Comparison of ENCODE assay signal across 8 mouse cellular contexts in genomic region chr5:113858971-113859370, GRCm38 (mm10). TPM values are rescaled to one million over a fixed set of nuclear protein-coding genes. Genes with fewer than 3 reads are reported as not detected.
DNase-seq lines count a peak whose midpoint lies in the region; ATAC-seq and TF ChIP-seq lines count a peak whose summit lies in the region.

No protein-coding gene starts in this region.

- no peaks in the 10 kb centered on the region for H3K9me3 ChIP-seq in midbrain, embryonic 13.5 days
- no peaks in the 10 kb centered on the region for H3K9me3 ChIP-seq in midbrain, postnatal 0 days (ENCODE audit: low read length)
- H3K9me3 ChIP-seq in heart, embryonic 15.5 days (replicated peaks) = no peaks in the 10 kb centered on the region
- H3K9me3 ChIP-seq in liver, embryonic 14.5 days (ENCODE audit: control insufficient read depth, low read length) = no peaks in the 10 kb centered on the region

- no peak for DNase-seq in midbrain, postnatal 0 days (ENCODE audit: low spot score)
- no peak for DNase-seq in liver, embryonic 14.5 days (ENCODE audit: low read depth in 3 of 3, low spot score in 3 of 3)
- DNase-seq in thymus, adult 2 months = peak; percentile 41
- no peak for DNase-seq in layer of hippocampus, adult 9-11 months
- DNase-seq in cerebellum, postnatal 25 days = no peak
- no peak for DNase-seq in gastrocnemius, postnatal 4 days (ENCODE audit: low spot score in 2 of 2)

- peaks cover 19% of the 10 kb centered on the region for H3K36me3 ChIP-seq in midbrain, embryonic 13.5 days
- H3K36me3 ChIP-seq in midbrain, postnatal 0 days (ENCODE audit: insufficient read depth, low read length) = peaks cover 12% of the 10 kb centered on the region; the same call in 1 of the 2 replicates
- H3K36me3 ChIP-seq in heart, embryonic 15.5 days = peaks cover 3% of the 10 kb centered on the region
- peaks cover 3% of the 10 kb centered on the region; the same call in 1 of the 2 replicates for H3K36me3 ChIP-seq in liver, embryonic 14.5 days (replicated peaks; ENCODE audit: control insufficient read depth, insufficient read depth, low read depth)
- no peaks in the 10 kb centered on the region for H3K36me3 ChIP-seq in thymus, adult 2 months (ENCODE audit: control insufficient read depth, insufficient read depth, low read length)

- no peaks in the 10 kb centered on the region for H3K27me3 ChIP-seq in midbrain, embryonic 13.5 days
- no peaks in the 10 kb centered on the region for H3K27me3 ChIP-seq in midbrain, postnatal 0 days (ENCODE audit: insufficient read depth, low read length)
- H3K27me3 ChIP-seq in heart, embryonic 15.5 days = no peaks in the 10 kb centered on the region
- H3K27me3 ChIP-seq in liver, embryonic 14.5 days (ENCODE audit: control insufficient read depth, insufficient read depth, low read length) = no peaks in the 10 kb centered on the region
- no peaks in the 10 kb centered on the region for H3K27me3 ChIP-seq in thymus, adult 2 months (ENCODE audit: control insufficient read depth, insufficient read depth, low read length)

- no peak for ATAC-seq in midbrain, embryonic 13.5 days
- ATAC-seq in midbrain, postnatal 0 days (ENCODE audit: low FRiP score) = no peak
- ATAC-seq in heart, embryonic 15.5 days (replicated peaks; ENCODE audit: insufficient number of reproducible peaks, insufficient read depth, low FRiP score, low read depth) = peak; percentile 51; the same call in 1 of the 2 replicates
- ATAC-seq in liver, embryonic 14.5 days (ENCODE audit: insufficient read depth) = peak; percentile 52; the same call in 1 of the 2 replicates

- H3K27ac ChIP-seq in midbrain, embryonic 13.5 days = 0 out of 2 replicates have a peak overlapping the region, but pooled peaks have one; percentile 17
- H3K27ac ChIP-seq in midbrain, postnatal 0 days (ENCODE audit: low read depth, low read length) = no peak overlapping the region
- H3K27ac ChIP-seq in heart, embryonic 15.5 days = peak overlapping the region; percentile 88
- H3K27ac ChIP-seq in liver, embryonic 14.5 days = no peak overlapping the region
- H3K27ac ChIP-seq in thymus, adult 2 months (ENCODE audit: control insufficient read depth, insufficient read depth, low read length) = peak overlapping the region; percentile 52

- no peak for TF ChIP-seq CTCF in midbrain, postnatal 0 days (IDR thresholded peaks at IDR 0.05)
- TF ChIP-seq CTCF in liver, embryonic 14.5 days (IDR thresholded peaks at IDR 0.05; ENCODE audit: low read depth) = no peak
- no peak for TF ChIP-seq CTCF in thymus, adult 2 months (IDR thresholded peaks at IDR 0.05; ENCODE audit: borderline replicate concordance, control insufficient read depth, extremely low read depth, insufficient read depth, low read length, poor library complexity)

- WGBS in midbrain, embryonic 13.5 days = 74% methylated on average over 5 of the region's 5 CpGs
- 79% methylated on average over 5 of the region's 5 CpGs for WGBS in midbrain, postnatal 0 days
- WGBS in heart, embryonic 15.5 days = 14% methylated on average over 5 of the region's 5 CpGs
- WGBS in liver, embryonic 14.5 days (ENCODE audit: insufficient replicate concordance) = 15% methylated on average over 5 of the region's 5 CpGs
- WGBS in thymus, adult 2 months = 9% methylated on average over 5 of the region's 5 CpGs

- H3K9ac ChIP-seq in midbrain, embryonic 13.5 days (replicated peaks) = no peak overlapping the region
- H3K9ac ChIP-seq in midbrain, postnatal 0 days (replicated peaks; ENCODE audit: low read length, poor library complexity, severe bottlenecking) = no peak overlapping the region
- no peak overlapping the region; the same call in 1 of the 2 replicates for H3K9ac ChIP-seq in heart, embryonic 15.5 days
- H3K9ac ChIP-seq in liver, embryonic 14.5 days (replicated peaks) = no peak overlapping the region

- no peak overlapping the region for H3K4me2 ChIP-seq in midbrain, embryonic 13.5 days (replicated peaks)
- no peak overlapping the region for H3K4me2 ChIP-seq in midbrain, postnatal 0 days (ENCODE audit: low read depth, low read length, poor library complexity, severe bottlenecking)
- H3K4me2 ChIP-seq in heart, embryonic 15.5 days = peak overlapping the region; percentile 36
- no peak overlapping the region for H3K4me2 ChIP-seq in liver, embryonic 14.5 days (ENCODE audit: low read depth)

- TF ChIP-seq EP300 in liver, embryonic 14.5 days (IDR thresholded peaks at IDR 0.05; ENCODE audit: low read depth) = no peak

- H3K4me1 ChIP-seq in midbrain, embryonic 13.5 days (replicated peaks) = peaks cover 65% of the 10 kb centered on the region
- H3K4me1 ChIP-seq in midbrain, postnatal 0 days (ENCODE audit: insufficient read depth, low read length) = no peaks in the 10 kb centered on the region
- peaks cover 66% of the 10 kb centered on the region for H3K4me1 ChIP-seq in heart, embryonic 15.5 days (replicated peaks)
- H3K4me1 ChIP-seq in liver, embryonic 14.5 days (replicated peaks; ENCODE audit: control insufficient read depth in 2 of 2, insufficient read depth in 2 of 2, low read length in 1 of 2) = peaks cover 0 to 8% of the 10 kb centered on the region in 2 experiments; a peak in 3 of 4 replicates
- H3K4me1 ChIP-seq in thymus, adult 2 months (replicated peaks; ENCODE audit: control insufficient read depth, insufficient read depth, low read length) = peaks cover 9% of the 10 kb centered on the region

- peak; percentile 13; the same call in 1 of the 2 replicates for TF ChIP-seq POLR2A in thymus, adult 2 months (IDR thresholded peaks at IDR 0.05; ENCODE audit: control insufficient read depth, extremely low read depth, insufficient read depth, low read length, poor library complexity)

- H3K4me3 ChIP-seq in midbrain, embryonic 13.5 days (replicated peaks) = no peak overlapping the region
- no peak overlapping the region for H3K4me3 ChIP-seq in midbrain, postnatal 0 days (ENCODE audit: low read depth, low read length)
- H3K4me3 ChIP-seq in heart, embryonic 15.5 days = no peak overlapping the region
- H3K4me3 ChIP-seq in liver, embryonic 14.5 days (ENCODE audit: insufficient read depth in 1 of 2, low read depth in 2 of 2, low read length in 2 of 2) = no peak overlapping the region
- no peak overlapping the region for H3K4me3 ChIP-seq in thymus, adult 2 months (ENCODE audit: control insufficient read depth, insufficient read depth, low read length)

RNA-seq across cellular contexts. Expression of gene Selplg, which starts 26.5 kb away (rescaled TPM):
- polyA plus RNA-seq in midbrain, embryonic 13.5 days (2015; fragmentation: Nextera tagmentation; extraction: Ambion mirVana) = 0.98 and 1.2 TPM in 2 replicates
- total RNA-seq in midbrain, postnatal 0 days (2014; rRNA removed) = 0.52 and 3.1 TPM in 2 replicates
- polyA plus RNA-seq in midbrain, postnatal 0 days (2015; fragmentation: Nextera tagmentation; extraction: Ambion mirVana) = 1.9 and 2.3 TPM in 2 replicates
- polyA plus RNA-seq in heart, embryonic 15.5 days (2015; fragmentation: Nextera tagmentation; extraction: Ambion mirVana) = 2.7 and 18.4 TPM in 2 replicates
- polyA plus RNA-seq in liver, embryonic 14.5 days (2012; rRNA removed) = 8.8 and 10.9 TPM in 2 replicates
- polyA plus RNA-seq in liver, embryonic 14.5 days (2014; fragmentation: Nextera tagmentation; extraction: Ambion mirVana) = 11.2 and 12.5 TPM in 2 replicates
- 755 and 783 TPM in 2 replicates for polyA plus RNA-seq in thymus, adult 2 months (2012; rRNA removed)
- total RNA-seq in gastrocnemius, postnatal 4 days (2021) = 1 to 10 TPM; 3.0 to 3.1 TPM

RNA-seq across cellular contexts. Expression of gene Coro1c, which starts 49.6 kb away (rescaled TPM):
- polyA plus RNA-seq in midbrain, embryonic 13.5 days (2015; fragmentation: Nextera tagmentation; extraction: Ambion mirVana) = 214 and 215 TPM in 2 replicates
- 157 and 311 TPM in 2 replicates for total RNA-seq in midbrain, postnatal 0 days (2014; rRNA removed)
- polyA plus RNA-seq in midbrain, postnatal 0 days (2015; fragmentation: Nextera tagmentation; extraction: Ambion mirVana) = 165 and 171 TPM in 2 replicates
- 72.7 and 95.4 TPM in 2 replicates for polyA plus RNA-seq in heart, embryonic 15.5 days (2015; fragmentation: Nextera tagmentation; extraction: Ambion mirVana)
- 26.2 and 32.4 TPM in 2 replicates for polyA plus RNA-seq in liver, embryonic 14.5 days (2012; rRNA removed)
- polyA plus RNA-seq in liver, embryonic 14.5 days (2014; fragmentation: Nextera tagmentation; extraction: Ambion mirVana) = 35.6 and 41.2 TPM in 2 replicates
- 67.8 and 78.3 TPM in 2 replicates for polyA plus RNA-seq in thymus, adult 2 months (2012; rRNA removed)
- 10 to 100 TPM; 70.4 to 84.2 TPM for total RNA-seq in gastrocnemius, postnatal 4 days (2021)

RNA-seq across cellular contexts. Expression of gene Tmem119, which starts 58.7 kb away (rescaled TPM):
- polyA plus RNA-seq in midbrain, embryonic 13.5 days (2015; fragmentation: Nextera tagmentation; extraction: Ambion mirVana) = 4.3 and 5.6 TPM in 2 replicates
- total RNA-seq in midbrain, postnatal 0 days (2014; rRNA removed) = 9.5 and 10.1 TPM in 2 replicates
- polyA plus RNA-seq in midbrain, postnatal 0 days (2015; fragmentation: Nextera tagmentation; extraction: Ambion mirVana) = 5.9 and 6.3 TPM in 2 replicates
- polyA plus RNA-seq in heart, embryonic 15.5 days (2015; fragmentation: Nextera tagmentation; extraction: Ambion mirVana) = 23.6 and 30.5 TPM in 2 replicates
- polyA plus RNA-seq in liver, embryonic 14.5 days (2012; rRNA removed) = 0.94 and 1.1 TPM in 2 replicates
- 1.1 and 1.4 TPM in 2 replicates for polyA plus RNA-seq in liver, embryonic 14.5 days (2014; fragmentation: Nextera tagmentation; extraction: Ambion mirVana)
- 8.8 and 11.7 TPM in 2 replicates for polyA plus RNA-seq in thymus, adult 2 months (2012; rRNA removed)
- 10 to 100 TPM; 30.8 to 34.9 TPM for total RNA-seq in gastrocnemius, postnatal 4 days (2021)

Comparison
In these comparisons a context has a peak if more than half of its experiments do, and no peak if none do; other contexts are left out.
1. H3K27ac ChIP-seq: peak in midbrain, embryonic 13.5 days (single experiment), heart, embryonic 15.5 days (single experiment) and thymus, adult 2 months (single experiment); none in midbrain, postnatal 0 days (single experiment) and liver, embryonic 14.5 days (single experiment).
2. ATAC-seq: peak in heart, embryonic 15.5 days (single experiment) and liver, embryonic 14.5 days (single experiment); none in midbrain, embryonic 13.5 days (single experiment) and midbrain, postnatal 0 days (single experiment).
3. RNA of gene Selplg, which starts 26.5 kb away (polyA plus RNA-seq): 755 to 783 TPM in thymus, adult 2 months; 8.8 to 12.5 TPM in liver, embryonic 14.5 days, 2.7 to 18.4 TPM in heart, embryonic 15.5 days, 1.9 to 2.3 TPM in midbrain, postnatal 0 days and 0.98 to 1.2 TPM in midbrain, embryonic 13.5 days; every median in the first group is over 10 times any median in the second.